Mouse (Mus musculus) lung, postnatal 10 days (tissue): ENCODE results near the gene Shisa5.

Experiments used
- DNase-seq: peaks from one replicate; pipeline ENCODE4 v3.0.0; 2021

Gene Shisa5

GRCm38 (mm10) chr9:109038086-109038895 lies at the start of gene Shisa5:
TSS of gene Shisa5 (plus strand) at chr9:109038565.
- peak; percentile 93 for DNase-seq

DNA sequence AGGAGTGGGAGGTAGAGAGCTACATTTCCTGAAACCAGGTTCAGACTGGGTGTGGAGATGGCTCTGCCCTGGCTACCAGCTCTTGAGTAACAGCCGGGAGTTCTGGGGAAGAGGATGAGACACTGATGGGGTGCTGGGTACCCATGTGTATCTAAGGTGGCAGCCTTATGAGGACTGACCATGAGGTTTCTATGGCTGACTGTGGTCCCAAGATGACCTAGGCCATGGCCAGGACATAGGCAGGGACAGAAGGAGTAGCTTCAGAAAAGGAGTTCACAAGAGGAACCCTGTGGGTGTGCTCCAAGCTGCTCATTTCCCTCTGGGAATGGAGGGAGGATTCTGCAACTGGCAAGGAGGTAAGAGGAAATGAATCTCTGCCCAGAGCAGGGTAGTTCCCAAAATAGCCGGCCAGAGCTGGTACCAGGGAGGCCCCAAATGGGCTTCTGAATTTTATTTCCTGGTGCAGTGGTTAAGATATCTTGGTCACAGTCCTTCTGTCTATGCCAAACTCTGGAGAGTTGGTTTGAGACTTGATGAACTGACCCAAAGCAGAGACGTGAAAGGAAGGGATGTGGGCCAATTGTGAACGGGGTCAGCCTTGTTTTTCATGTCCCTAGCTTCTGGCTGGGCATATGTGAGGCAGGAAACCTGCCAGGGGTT lies 48.4 kb upstream of the Shisa5 start:
- DNase-seq, result no peak

- no peak for DNase-seq
Measured at GRCm38 (mm10) chr9:108990462-108990820, 47.9 kb upstream of the Shisa5 start.

- DNase-seq, result peak; percentile 99
Measured at GRCm38 (mm10) chr9:108991428-108992084, 46.8 kb upstream of the Shisa5 start, which contains the start of gene Pfkfb4. TSS of gene Pfkfb4 (plus strand) at chr9:108991778.

DNA sequence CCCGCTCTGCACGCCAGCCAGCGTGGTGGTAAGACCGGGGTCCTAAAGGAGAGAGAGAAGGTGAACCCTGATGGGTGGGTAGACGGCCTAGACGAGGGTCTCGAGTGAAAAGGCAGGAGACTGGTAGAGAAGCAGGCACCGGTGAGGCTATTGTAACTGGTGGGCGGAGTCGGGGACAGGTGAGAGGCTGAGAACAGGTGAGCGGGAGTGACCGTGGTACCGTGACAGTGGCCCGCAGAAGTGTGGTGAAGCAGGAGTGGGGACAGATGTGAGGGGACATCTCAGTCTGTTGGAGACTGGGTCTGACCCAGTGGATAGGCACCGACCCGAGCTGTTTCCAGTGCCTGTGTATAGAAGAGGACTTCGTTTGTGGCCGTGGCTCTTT lies 46.3 kb upstream of the Shisa5 start:
- no peak for DNase-seq

DNA sequence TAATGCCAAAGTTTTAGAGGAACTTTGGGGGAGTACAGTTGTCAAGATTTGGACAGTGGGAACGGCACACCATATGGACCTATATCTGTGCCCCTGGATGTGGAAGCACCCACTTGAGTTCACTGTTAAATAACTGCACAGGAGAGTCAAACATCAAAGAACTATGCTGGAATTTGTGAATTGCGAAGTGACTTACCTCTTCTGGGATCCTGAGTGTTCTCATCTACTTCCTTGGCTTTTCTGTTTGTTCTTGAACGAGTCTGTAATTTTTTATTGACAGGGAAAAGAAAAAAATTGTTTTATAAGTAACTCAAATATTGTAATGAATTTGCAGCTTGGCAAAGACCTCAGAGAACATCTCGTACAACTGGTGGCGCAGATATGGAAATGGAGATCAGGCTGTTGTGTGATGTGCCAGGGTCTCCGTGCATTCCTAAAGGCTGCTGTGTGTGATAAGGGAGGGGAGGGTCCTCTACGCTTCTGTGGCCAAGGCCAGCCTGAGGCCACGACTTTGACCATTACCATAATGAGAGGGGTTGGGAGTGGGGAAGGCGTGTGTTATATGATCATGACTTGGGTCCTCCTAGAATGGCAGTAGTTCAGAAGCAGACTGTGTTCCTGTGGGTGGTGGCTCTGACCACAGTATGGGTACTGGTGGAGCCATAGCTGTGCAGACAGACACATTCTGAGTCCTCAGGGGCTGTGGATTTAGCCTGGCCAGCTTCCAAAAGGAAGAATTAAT lies 45.6 kb upstream of the Shisa5 start:
- no peak for DNase-seq

DNA sequence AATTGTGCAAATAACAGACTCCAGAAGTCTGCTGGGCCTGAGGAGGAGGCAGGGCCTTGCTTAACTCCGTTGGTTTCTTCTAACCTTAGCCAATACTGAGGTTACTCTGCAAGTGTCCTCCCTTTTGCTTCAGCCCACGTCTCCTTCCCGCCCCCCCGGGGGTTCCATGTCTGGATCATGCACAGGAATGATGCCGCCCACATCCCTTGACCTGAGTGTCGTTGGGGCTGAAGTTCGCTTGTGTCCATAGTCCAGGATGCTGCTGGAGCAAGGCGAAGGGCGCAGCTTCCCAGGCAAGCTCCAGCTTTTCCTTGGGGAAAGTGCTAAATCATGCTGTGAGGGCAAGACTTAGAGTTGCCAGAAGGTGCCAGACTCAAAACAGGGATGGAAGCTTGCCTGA lies 42.0 kb upstream of the Shisa5 start:
- DNase-seq, result no peak

- no peak for DNase-seq
Measured at GRCm38 (mm10) chr9:108998287-108999166, 39.8 kb upstream of the Shisa5 start.

DNA sequence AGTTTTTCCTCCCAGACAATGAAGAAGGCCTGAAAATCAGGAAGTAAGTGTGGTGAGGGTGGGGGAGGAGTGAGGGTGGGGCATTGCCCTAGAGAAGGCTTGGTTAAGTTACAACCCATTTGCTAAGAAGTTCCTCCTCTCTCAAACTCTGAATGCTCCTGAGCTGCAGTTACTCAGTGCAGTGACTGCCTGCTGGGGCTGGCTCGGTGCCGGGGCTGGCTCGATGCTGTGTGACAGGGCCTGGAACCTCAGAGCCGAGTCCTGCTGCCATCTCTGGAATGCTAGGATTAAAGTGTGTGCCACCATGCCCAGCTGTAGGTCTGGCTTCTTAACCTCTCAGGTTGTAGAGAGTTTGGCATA lies 39.2 kb upstream of the Shisa5 start:
- no peak for DNase-seq

DNA sequence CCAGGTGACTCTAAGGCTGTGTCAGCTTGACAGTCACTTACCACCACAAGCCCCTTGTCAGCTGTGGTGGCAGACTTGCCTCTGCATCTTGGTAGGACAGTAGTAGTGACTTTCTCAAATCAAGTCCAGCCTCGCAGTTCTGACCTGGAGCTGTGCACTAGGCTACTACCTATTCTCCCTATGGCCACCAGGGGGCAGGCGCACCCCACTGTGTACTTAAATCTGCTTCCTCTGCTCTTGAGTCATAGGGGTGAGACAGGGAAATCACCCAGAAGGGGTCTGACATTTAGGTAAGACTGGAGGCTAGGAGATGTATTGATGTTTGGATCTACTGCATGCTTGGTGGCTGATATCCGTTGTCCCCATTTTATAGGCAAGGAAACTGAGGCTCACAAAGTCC lies 37.6 kb upstream of the Shisa5 start:
- DNase-seq, result peak; percentile 75

DNA sequence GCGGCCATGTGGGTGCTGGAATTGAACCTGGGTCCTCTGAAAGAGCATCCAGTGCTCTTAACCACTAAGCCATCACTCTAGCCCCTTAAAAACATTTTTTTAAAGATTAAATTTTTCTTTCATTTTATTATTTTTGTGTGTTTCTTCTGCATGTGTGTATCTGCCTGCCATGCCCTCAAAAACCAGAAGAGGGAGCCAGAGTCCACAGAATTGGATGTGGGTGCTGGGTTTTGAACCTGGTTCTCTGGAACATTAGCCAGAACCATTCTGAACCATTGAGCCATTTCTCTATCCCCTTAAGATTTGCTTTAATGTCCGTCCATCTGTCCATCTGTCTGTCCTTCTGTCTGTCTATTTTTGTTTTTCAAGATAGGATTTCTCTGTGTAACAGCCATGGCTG lies 35.2 kb upstream of the Shisa5 start:
- peak; percentile 51 for DNase-seq

GRCm38 (mm10) chr9:109007025-109007780 lies 31.2 kb upstream of the Shisa5 start:
- no peak for DNase-seq

- DNase-seq, result no peak
Measured at GRCm38 (mm10) chr9:109008081-109008480, 30.3 kb upstream of the Shisa5 start.

DNA sequence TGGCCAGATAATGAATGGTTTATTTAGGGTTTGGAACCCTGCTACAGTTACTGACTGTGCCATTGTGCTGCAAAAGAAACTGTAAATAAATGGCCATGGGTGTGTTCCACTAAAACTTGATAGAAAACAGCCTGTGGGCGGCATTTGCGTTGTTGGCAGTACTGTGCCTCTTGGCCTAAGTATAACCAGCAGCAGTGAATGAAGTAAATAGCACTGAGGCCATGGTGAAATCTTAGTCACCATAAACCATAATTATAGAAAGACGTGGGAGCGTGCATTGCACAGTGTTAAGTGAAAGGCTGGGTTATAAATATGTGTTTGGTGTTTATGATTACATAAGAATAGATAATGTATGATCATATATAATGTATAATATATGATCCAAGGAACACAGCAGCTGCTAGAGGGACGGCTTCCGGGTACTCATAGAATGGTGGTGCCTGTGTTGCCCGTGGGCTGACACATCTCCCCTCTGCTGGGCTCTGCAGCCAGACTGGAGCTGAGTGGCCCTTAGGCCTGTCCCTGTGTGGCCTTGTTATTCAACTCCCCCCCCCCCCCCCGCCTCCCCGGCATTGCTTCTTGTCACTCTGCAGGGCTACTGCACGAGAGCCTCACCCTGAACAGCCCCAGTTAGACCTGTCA lies 29.2 kb upstream of the Shisa5 start:
- DNase-seq, result no peak

- no peak for DNase-seq
Measured at GRCm38 (mm10) chr9:109009636-109010315, 28.6 kb upstream of the Shisa5 start.

DNA sequence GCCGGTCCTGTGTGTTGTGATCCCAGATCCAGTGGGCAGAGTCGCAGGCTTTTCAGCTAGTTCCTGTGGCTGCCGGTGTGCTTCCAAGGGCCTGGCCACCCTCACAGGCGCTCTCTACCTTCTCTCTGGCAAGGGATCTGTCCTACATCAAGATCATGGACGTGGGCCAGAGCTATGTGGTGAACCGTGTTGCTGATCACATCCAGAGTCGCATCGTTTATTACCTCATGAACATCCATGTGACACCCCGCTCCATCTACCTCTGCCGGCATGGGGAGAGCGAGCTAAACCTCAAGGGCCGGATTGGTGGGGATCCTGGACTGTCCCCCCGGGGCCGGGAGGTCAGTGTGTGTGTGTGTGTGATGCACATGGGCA lies 28.1 kb upstream of the Shisa5 start:
- DNase-seq, result no peak

DNA sequence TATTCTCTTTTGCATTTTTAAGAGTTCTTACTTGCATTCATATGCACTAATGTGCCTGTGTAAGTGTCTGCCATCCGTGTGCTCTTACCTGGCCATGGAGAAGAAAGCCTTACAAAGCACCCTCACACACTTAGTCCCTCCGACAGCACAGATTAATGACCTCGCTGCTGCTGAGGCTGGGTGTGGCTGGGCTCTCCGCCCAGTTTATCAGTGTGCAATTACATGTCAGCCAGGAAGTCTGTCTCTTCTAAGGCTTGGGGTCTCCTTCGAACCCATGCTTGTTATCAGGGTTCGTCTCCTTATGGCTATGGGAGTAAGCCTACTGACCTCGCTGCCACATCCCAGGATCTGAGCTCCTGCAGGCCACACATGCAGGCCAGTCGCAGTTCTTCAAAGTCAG lies 23.0 kb upstream of the Shisa5 start:
- no peak for DNase-seq

- no peak for DNase-seq
Measured at GRCm38 (mm10) chr9:109016973-109017604, 21.3 kb upstream of the Shisa5 start.

DNA sequence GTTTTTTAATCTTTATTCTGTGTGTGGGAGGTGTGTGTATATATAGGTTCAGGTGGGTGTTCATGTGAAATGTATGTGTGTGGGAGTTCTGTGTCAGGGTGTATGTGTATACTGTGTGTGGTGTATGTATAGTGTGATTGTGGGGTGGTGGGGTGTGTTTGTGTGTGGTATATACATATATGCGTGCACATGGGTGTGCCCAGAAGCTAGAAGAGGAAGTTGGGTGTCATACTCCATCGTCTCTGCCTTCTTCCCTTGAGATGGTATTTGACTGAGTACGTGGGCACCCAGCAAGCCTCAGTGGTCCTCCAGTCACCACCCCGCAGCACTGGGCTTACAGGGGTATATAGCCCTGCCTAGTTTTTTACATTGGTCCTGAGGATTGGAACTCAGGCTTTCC lies 16.9 kb upstream of the Shisa5 start:
- DNase-seq, result no peak
